Mouse (Mus musculus): ENCODE results near the gene Abraxas2.

Abraxas2 gene

DNA sequence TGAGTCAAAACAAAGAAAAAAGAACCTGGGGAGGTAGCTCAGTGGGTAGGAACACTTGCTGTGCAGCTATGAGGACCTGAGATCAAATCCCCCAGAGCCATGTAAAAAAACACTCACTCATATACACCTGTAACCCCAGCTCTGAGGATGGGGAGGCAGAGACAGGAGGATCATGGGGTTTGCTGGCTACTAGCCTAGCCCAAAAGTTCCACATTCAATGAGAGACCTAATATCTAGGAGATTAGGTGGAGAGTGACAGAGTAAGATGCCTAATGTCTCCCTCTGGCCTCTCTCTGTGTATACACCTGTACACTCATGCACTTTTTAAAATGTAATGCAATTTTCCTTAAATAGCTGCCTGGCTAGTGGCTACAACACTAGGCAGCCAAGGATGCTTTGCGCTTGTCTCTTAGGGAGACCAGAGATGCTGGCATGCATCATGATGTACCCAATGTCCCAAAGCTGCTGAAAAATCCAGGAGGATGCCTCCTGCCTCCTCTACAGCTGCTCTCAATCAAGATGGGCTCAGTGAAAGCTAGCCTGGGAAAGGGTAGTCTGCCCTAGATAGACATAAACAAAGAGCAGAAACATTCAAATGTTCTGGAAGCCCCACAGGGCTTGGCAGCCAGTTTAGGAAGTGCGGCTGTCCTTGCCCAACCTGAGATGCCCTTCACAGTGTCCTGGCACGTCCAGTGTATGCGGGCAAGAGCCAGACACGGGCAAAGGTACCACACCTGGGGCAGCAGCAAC, 32.7 kb downstream of the Abraxas2 start:
- in situ Hi-C loops (cut with MboI; ENCODE audit: low pct_unique_long_range_greater_than_20kb in 1 of 2, low sequenced_read_pairs in 2 of 2, unreplicated experiment in 1 of 2): loop anchor here (25.0 kb wide), 1 partner anchor 654 kb away; no protein-coding TSS in a partner anchor

DNA sequence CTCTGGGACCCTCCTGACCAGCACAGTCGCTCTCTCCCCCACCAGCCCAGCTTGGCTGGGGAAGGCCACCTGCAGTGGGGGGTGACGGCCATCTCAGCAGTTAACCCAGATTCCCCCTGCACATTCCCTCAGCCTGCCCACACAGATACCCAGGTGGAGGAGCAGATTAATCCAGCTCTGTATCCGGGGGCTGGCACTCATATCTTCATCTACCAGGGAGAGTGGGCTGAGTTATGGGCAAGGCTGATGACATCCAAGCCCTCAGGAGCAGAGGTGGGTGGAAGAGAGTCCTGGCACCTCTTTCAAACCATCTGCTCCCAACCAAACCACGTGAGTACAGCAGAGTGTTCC, 33.3 kb downstream of the Abraxas2 start:
- in situ Hi-C loops (cut with MboI; ENCODE audit: low pct_unique_long_range_greater_than_20kb in 1 of 2, low sequenced_read_pairs in 2 of 2, unreplicated experiment in 1 of 2): loop anchor here (25.0 kb wide), 1 partner anchor 655 kb away; no protein-coding TSS in a partner anchor

DNA sequence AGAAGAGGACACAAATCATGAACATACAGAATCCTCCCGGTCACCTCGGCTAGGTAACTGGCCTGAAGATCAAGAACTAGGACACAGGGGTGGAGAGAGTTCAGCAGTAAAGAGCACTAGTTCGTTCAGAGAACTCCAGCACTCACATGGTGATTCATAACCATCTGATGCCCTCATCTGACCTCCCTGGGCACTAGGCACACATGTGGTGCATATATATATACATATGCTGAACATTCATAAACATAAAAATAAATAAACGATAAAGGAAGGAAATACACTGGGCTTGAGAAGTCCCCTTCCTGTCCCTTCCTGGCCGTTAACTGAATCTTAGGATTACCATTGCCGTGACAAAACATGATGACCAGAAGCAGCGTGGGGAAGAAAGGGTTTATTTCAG, 33.8 kb downstream of the Abraxas2 start:
- in situ Hi-C loops (cut with MboI; ENCODE audit: low pct_unique_long_range_greater_than_20kb in 1 of 2, low sequenced_read_pairs in 2 of 2, unreplicated experiment in 1 of 2): loop anchor here (25.0 kb wide), 1 partner anchor 656 kb away; no protein-coding TSS in a partner anchor

DNA sequence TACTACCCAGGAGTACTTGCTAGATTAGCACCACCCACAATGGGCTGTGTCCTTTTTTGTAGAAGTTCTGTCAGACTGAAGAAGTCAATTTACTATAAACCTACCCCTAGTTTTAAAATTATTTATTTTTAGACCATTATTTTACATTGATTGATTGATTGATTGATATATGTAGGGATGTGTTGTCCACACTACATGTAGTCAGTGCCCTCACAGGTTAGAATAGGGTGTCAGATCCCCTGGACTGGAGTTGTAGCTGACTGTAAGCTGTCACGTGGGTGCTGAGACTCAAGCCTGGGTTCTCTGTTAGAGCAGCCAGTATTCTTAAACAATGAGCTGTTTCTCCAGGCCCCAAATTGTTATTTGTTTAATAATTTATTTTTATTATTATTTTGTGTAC, 34.3 kb downstream of the Abraxas2 start:
- in situ Hi-C loops (cut with MboI; ENCODE audit: low pct_unique_long_range_greater_than_20kb in 1 of 2, low sequenced_read_pairs in 2 of 2, unreplicated experiment in 1 of 2): loop anchor here (25.0 kb wide), 1 partner anchor 656 kb away; no protein-coding TSS in a partner anchor

DNA sequence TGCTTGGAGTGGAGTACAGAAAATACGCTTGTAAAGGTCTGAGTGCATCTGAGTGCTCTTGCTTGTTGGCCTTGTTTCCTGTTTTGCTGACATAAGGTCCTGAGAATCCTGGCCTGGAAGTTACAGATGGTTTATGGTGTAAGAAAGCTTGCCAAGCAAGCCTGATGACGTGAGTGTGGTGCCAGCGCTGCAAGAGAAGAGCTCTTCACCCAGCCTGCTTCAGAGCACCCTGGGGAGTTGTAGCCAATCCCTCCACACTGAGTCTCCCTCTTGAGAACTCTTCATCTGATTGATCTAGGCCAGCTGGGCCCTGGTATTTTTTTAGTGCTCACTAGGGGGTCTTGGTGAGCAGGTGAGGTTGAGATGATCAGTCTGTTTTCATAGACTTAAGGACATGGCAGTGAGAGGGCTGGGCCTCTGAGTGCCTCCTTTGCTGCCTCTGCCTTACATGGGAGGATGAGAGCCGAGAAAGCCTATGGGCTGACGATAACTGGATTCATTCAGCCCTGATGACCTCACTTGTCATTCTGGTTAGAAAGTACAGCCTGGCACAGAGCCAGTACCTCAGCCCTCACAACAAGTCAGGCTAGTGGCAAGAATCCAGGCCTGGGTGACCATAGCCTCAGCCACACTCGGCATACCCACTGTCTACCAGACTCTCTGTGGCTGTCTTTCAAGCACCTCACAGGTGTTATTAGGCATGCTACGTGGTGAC, 36.0 kb downstream of the Abraxas2 start:
- in situ Hi-C loops (cut with MboI; ENCODE audit: low pct_unique_long_range_greater_than_20kb in 1 of 2, low sequenced_read_pairs in 2 of 2, unreplicated experiment in 1 of 2): loop anchor here (5.0 to 25.0 kb wide), 2 partner anchors 243 to 658 kb away; no protein-coding TSS in a partner anchor

DNA sequence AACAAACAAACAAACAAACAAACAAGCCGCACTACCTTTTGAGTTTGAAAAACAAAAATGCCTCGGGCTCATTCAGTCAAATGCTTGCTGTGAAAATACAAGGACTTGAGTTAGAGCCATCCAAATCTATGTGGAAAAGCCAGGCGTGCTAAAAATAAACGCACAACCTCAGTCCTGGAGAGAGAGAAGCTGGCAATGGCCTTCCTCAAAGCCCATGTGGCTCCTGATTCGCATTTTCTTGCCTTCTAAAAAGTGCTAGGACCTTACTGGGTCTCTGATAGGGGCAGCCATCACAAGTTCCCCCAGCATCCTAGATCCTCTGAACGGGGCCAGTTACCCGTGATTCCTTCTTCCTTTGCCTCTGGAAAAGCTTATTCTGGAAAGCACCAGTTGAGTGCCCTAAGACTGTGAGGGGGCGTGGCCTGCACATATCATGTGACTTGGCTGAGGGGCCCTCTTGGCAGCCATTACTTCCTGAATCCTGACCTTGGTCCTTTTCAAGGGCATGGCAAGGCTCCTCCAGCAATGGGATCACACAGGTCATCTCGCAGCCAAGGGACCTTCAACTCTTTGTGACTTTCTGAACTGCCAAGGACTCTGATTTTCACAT, 37.3 kb downstream of the Abraxas2 start:
- in situ Hi-C loops (cut with MboI; ENCODE audit: low pct_unique_long_range_greater_than_20kb in 1 of 2, low sequenced_read_pairs in 2 of 2, unreplicated experiment in 1 of 2): loop anchor here (5.0 to 25.0 kb wide), 2 partner anchors 244 to 659 kb away; no protein-coding TSS in a partner anchor

DNA sequence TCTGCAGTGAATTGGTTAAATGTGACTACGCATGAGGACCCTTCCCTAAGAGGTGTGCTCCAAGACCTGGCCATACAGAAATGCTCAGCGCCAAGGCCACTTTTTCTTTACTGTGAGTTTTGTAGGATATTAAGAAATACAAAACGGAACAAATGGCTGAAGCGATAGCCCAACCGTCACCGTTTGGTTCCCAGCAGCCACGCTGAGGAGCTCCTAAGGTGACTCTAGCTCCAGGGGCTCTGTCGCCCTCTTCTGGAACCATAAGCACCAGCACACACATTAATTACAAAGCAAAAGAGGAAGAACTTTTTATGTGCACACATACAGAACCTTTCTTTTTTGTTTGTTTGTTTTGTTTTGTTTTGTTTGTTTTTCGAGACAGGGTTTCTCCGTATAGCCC, 38.2 kb downstream of the Abraxas2 start:
- in situ Hi-C loops (cut with MboI; ENCODE audit: low pct_unique_long_range_greater_than_20kb in 1 of 2, low sequenced_read_pairs in 2 of 2, unreplicated experiment in 1 of 2): loop anchor here (5.0 to 25.0 kb wide), 2 partner anchors 245 to 660 kb away; no protein-coding TSS in a partner anchor

DNA sequence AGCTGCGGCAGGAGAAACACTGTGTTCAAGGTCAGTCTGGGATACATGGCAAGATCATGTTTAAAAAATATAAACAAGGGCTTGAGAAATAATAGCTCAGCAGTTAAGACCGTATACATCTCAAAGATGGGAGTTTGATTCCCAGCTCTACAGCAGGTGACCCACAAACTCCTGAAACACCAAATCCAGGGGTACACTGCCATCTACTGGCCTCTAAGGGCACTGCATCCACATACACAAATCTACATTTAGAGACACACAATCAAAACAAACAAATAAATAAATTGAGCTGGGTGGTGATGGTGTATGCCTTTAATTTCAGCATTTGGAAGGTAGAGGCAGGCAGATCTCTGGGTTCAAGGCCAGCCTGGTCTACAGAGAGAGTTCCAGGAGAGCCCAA, 39.2 kb downstream of the Abraxas2 start:
- in situ Hi-C loops (cut with MboI; ENCODE audit: low pct_unique_long_range_greater_than_20kb in 1 of 2, low sequenced_read_pairs in 2 of 2, unreplicated experiment in 1 of 2): loop anchor here (5.0 to 25.0 kb wide), 2 partner anchors 246 to 661 kb away; no protein-coding TSS in a partner anchor

DNA sequence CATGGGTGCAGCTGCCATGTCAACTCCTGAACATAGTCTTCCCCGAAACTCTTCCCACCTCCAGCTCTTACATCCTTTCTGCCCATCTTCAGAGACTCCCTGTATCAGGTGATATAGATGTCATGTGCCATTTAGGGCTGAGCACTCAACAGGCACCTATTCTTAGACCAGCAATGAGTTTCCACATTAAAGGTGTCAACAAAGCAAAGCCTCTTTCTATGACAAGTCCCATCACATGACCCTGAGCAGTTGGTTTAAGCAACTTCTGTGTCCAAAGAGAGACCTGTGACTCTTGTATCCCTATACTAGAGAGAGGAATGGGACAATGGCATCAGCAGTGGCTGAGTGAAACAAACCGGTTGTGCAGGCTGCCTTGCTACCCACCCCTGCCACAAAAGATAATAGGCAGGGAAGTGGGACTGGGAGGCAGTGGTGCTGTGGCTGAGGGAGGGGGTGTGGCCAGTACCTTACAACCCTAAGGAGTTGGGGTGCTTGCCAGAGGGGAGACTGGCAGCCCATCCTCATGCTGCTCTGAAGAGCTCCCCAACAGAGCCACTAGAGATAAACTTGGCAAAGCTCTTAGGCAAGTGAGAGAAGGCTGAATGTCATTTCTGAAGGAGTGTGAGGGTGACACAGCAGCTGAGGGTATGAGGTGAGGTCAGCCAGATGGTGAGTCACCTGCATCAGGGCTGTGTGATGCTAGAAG, 42.0 kb downstream of the Abraxas2 start:
- in situ Hi-C loops (cut with MboI; ENCODE audit: low pct_unique_long_range_greater_than_20kb in 1 of 2, low sequenced_read_pairs in 2 of 2, unreplicated experiment in 1 of 2): no loop called here

DNA sequence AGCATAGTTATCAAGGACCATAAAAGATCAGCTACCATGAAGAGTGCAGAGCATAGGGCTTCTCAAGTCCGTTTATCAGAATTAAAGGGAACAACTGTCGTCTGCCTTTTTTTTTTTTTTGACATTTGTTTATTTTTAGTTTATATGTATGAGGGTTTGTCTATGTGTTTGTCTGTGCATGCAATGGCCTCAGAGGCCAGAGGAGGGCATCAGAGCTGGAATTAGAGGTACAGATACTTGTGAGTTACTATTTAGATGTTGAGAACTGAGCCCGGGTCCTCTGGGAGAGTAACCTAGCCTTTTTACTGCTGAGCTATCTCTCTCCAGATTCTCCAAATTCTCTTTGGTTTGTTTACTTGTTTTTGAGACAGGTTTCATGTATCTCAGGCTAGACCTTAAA, 44.8 kb downstream of the Abraxas2 start:
- in situ Hi-C loops (cut with MboI; ENCODE audit: low pct_unique_long_range_greater_than_20kb in 1 of 2, low sequenced_read_pairs in 2 of 2, unreplicated experiment in 1 of 2): no loop called here

DNA sequence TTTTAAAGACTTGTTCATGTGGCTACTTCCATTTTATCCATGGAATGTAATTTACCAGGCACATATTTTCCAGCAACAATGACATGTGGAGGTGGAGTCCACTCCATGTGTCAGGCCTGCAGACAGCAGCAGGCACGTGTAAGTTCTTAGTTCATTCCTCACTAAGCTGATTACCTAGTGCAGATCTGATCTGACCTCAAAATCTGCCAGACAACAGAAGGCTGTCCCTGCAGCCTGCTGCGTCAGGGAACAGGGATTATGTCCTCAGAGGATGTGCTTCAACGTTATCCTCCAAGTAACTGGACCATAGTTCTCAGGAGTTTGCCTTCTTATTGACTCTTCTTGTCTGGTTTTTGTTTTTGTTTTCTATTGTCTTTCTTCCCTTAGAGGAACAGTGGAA, 62.9 kb downstream of the Abraxas2 start:
- in situ Hi-C loops (cut with MboI; ENCODE audit: low pct_unique_long_range_greater_than_20kb in 1 of 2, low sequenced_read_pairs in 2 of 2, unreplicated experiment in 1 of 2): no loop called here

DNA sequence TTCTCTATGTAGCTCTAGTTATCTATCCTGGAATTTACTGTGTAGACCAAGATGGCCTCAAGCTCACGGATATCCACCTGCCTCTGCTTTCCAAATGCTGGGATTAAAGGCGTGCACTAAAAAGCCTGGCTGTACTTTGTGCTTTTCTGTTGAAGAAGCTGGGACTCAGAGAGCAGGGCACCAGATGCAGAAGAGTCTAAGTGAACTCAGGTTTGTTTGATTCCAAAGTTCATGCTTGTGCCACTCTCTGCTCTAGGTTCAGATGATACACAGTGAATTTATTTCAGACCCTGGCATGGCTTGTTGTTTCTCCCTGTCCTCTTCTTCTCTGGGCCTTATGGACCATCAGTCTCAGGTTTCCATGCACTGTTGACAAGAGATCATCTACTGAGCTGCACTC, 66.2 kb downstream of the Abraxas2 start:
- in situ Hi-C loops (cut with MboI; ENCODE audit: low pct_unique_long_range_greater_than_20kb in 1 of 2, low sequenced_read_pairs in 2 of 2, unreplicated experiment in 1 of 2): no loop called here

DNA sequence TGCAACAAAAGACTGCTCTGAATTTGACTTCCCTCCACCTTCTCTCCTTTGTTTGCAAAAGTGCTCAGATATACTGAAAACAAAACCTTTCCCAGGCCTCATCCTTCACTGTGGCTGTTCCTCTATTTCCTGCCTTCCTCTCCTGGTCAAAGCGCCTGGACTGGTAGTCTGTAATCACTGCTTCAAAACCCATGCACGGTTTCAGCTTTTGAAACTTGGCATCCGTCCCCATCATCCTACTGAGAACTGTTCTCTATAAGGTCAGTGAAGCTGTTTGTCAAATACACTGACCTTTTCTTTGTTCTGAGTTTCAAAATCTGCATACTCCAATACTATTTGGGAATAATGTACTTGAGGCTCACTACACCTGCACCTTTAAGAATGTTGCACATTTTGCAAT, 68.2 kb downstream of the Abraxas2 start:
- in situ Hi-C loops (cut with MboI; ENCODE audit: low pct_unique_long_range_greater_than_20kb in 1 of 2, low sequenced_read_pairs in 2 of 2, unreplicated experiment in 1 of 2): no loop called here

DNA sequence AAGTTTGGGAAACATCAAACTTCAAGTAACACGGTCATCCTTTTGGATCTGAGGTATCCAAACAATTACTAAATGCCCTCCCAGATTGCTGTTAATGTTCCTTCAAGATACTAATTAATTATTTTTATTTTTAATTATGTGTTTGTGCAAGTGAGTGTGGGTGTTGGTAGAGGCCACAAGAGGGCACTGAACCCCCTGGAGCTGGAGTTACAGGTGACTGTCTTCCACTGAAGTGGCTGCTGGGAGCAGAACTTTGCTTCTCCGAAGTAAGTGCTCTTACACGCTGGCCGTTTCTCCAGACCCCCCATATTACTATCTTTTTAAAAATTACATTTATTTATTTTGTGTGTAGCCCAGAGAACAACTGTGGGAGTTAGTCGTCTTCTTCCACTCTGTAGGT, 71.0 kb downstream of the Abraxas2 start:
- in situ Hi-C loops (cut with MboI; ENCODE audit: low pct_unique_long_range_greater_than_20kb in 1 of 2, low sequenced_read_pairs in 2 of 2, unreplicated experiment in 1 of 2): no loop called here

DNA sequence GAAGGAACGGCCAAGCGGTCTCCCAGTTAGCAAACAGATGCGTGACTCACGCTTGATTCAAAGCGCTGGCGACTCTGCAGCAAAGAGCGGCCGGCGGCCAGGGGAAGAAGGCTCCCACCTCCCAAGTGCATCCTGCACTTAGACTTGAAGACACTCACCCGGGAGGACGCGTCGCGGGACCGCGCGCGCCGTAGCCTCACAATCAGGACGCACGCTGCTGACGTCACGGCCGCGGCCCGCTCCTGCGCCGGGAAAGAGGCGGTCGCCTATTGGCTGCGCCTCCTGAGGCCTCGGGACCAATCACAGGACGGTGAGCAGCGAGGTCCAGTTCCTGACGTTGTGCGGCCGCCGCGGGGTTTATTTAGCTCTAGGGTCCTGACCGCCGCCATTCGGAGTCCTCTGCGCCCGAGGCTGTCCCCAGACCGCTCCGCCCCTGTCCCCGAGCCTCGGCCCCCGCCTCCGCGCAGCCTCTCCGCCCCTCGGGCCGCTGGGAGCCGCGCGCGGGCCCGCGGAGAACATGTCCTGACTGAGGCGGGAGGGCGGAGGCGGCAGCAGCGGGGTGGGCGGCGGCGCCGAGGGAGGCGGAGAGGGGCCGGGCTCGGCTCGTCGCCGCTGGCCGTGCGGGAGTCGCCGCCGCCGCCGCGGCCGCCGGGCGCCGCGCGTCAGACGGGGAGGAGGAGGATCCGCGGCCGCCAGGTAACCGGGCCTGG, 72.0 kb downstream of the Abraxas2 start, which contains the start of gene Zranb1:
Gene Zranb1 (plus strand): TSS at position 293 of the 710 bp plus-strand sequence.
- in situ Hi-C loops (cut with MboI; ENCODE audit: low pct_unique_long_range_greater_than_20kb in 1 of 2, low sequenced_read_pairs in 2 of 2, unreplicated experiment in 1 of 2): no loop called here

DNA sequence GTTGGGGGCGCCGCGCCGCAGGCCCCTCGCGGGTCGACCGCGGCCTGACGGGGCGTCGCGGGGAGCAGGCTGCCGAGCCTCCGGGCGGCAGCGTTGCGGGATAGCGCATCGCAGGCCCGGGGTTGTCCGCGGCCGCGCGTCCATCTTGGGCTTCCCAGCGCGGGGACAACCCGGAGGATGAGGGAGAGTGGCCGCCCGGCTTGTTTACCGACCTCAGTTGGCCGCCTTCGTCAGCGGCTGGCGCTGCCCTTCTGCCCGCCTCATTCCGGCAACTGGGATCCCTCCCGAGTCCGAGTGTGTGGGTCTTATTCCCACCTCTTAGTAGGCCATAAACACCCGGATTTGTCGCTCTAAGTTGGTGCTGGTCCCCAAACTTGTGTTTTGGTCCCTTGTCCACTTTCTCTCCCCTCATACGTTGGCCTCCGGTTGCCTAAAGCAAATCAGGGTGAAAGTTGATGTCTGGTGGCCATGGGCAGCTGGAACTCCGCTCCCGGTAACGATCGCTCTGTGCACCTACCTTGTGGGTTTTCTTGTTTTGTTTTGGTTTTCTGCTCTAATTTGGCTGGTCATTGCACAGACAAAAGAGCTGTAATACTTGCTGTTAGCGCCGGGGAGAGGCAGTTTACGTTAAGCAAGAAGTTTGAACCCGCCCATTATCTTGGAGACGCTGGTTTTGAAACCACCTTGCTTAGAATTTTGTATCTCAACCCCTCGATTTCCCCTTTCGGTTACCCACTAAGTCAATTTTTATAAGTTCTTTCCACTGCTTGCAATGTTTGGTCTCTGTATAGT, 72.7 kb downstream of the Abraxas2 start:
- in situ Hi-C loops (cut with MboI; ENCODE audit: low pct_unique_long_range_greater_than_20kb in 1 of 2, low sequenced_read_pairs in 2 of 2, unreplicated experiment in 1 of 2): no loop called here

DNA sequence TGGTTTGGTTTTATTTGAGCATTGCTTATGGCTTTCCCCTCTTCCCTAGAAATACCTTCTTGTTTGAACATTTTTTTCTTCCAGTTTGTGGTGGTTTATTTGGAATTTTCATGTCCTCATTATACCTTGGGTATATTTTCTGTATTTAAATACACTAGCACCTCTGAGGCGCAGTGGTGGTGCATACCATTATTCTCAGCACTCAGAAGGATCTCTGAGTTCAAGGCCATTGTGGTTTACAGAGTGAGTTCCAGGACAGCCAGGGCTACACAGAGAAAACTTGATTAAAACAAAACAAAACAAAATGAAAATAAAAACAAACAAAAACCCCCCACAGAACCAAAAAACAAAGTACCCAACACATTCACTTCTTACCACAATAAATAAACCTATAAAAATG, 74.3 kb downstream of the Abraxas2 start:
- in situ Hi-C loops (cut with MboI; ENCODE audit: low pct_unique_long_range_greater_than_20kb in 1 of 2, low sequenced_read_pairs in 2 of 2, unreplicated experiment in 1 of 2): no loop called here
